Mouse (Mus musculus) heart, embryonic 13.5 days (tissue): ENCODE measurements around the gene Gm20809. TPM values are rescaled to one million over a fixed set of nuclear protein-coding genes. Genes with fewer than 3 reads are reported as not detected.
"Not testable (repeated sequence)": the region's sequence is repeated elsewhere in the genome, so short reads cannot be mapped to it uniquely, and the experiment has no call there.

Experiments used
- ATAC-seq: fragments of 200-750 bp; cut with Nextera tagmentation; 2 replicates; pipeline ENCODE4 v1.8.0; 2017; ENCODE audit warnings: moderate TSS enrichment; ENCODE audit not compliant: insufficient number of reproducible peaks, low FRiP score, low TSS enrichment; ENCODE audit errors: extremely low read depth
- H3K27ac ChIP-seq: fragments of 300-500 bp; sonication (generic); replicated peaks from 2 replicates; pipeline ENCODE4 v1.5.1; 2015; ENCODE audit warnings: moderate library complexity, mild to moderate bottlenecking, inconsistent platforms
- H3K27me3 ChIP-seq: fragments of 300-500 bp; sonication (generic); replicated peaks from 2 replicates; pipeline ENCODE4 v1.6.1; 2015; ENCODE audit warnings: mild to moderate bottlenecking, inconsistent platforms
- H3K36me3 ChIP-seq: fragments of 300-500 bp; sonication (generic); 2 replicates; pipeline ENCODE4 v1.6.1; 2015; ENCODE audit warnings: mild to moderate bottlenecking, inconsistent platforms
- H3K4me1 ChIP-seq: fragments of 300-500 bp; sonication (generic); 2 replicates; pipeline ENCODE4 v1.6.1; 2015; ENCODE audit warnings: inconsistent platforms
- H3K4me2 ChIP-seq: fragments of 300-500 bp; sonication (generic); 2 replicates; pipeline ENCODE4 v1.6.1; 2015; ENCODE audit warnings: inconsistent platforms, mild to moderate bottlenecking, moderate library complexity
- H3K4me3 ChIP-seq: fragments of 300-500 bp; sonication (generic); 2 replicates; pipeline ENCODE4 v1.5.1; 2015; ENCODE audit warnings: moderate library complexity, mild to moderate bottlenecking, inconsistent platforms
- H3K9ac ChIP-seq: fragments of 300-500 bp; sonication (generic); 2 replicates; pipeline ENCODE4 v1.6.1; 2015; ENCODE audit warnings: inconsistent platforms, mild to moderate bottlenecking, moderate library complexity
- H3K9me3 ChIP-seq: fragments of 300-500 bp; sonication (generic); 2 replicates; pipeline ENCODE4 v1.6.1; 2016; ENCODE audit warnings: inconsistent platforms
- WGBS: fragments of 180-500 bp; shearing (Covaris S2); methylation state at CpG from one replicate; pipeline ENCODE4 v1.1.7; 2015; ENCODE audit warnings: mixed read lengths; 5-methylcytosine and 5-hydroxymethylcytosine counted together
- polyA plus RNA-seq: library from polyadenylated mRNA; unstranded; fragments of >200 nt; fragmentation: Nextera tagmentation; extraction: Ambion mirVana; gene quantifications from 2 replicates; pipeline ENCODE4 v1.2.1, GENCODE M21; 2015

Gene Gm20809
- polyA plus RNA-seq: not detected in 2 replicates

GRCm38 (mm10) chrY:24454757-24455156, at the start of gene Gm20809:
Gene Gm20809 (plus strand): TSS chrY:24455057.
- not testable (repeated sequence) for H3K4me2 ChIP-seq, H3K4me3 ChIP-seq, H3K9ac ChIP-seq, H3K4me1 ChIP-seq, H3K27me3 ChIP-seq, ATAC-seq, H3K27ac ChIP-seq, H3K9me3 ChIP-seq, H3K36me3 ChIP-seq
- no CpG with 5 or more reads among the region's 3 CpGs for WGBS
